Mouse (Mus musculus) ES-Bruce4 (cell line): Measurements from ENCODE around the gene Bend5.

ENCODE experiments used
- CTCF ChIP-seq: IDR thresholded peaks from one replicate; pipeline ENCODE4 v1.8.1; 2011; ENCODE audit warnings: low read depth, low read length
- EP300 ChIP-seq: IDR thresholded peaks from 2 replicates; pipeline ENCODE4 v1.6.1; 2011; ENCODE audit warnings: low read depth, low read length; ENCODE audit not compliant: insufficient read depth

DNA sequence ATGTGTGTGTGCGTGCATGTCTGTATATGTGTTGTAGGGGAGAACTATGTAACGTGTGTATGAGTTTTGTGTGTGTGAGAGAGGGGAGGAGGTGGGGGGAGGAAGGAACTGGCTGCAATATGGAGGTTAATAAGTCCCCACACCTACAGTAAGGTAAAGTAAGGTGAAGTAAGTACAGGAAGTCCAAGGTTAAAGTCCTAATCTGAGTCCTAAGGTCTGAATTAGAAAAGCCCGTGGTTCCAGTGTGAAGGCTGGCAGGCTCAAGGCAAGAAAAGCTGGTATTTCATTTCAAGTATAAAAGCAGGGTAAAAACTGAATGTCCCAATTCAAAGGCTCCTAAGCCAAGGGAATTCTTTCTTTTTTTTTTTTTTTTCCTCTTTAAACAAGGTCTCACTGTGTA is 36.7 kb upstream of the Bend5 start:
- no peak for TF ChIP-seq EP300
- no peak for TF ChIP-seq CTCF
